Mouse (Mus musculus): ENCODE measurements at regions not wholly inside any gene's neighbourhood (a gene's known extent, or its start where the extent isn't known, plus 50 kb on each side); places are given as distances from the start of the nearest gene placed in this dataset.

DNA sequence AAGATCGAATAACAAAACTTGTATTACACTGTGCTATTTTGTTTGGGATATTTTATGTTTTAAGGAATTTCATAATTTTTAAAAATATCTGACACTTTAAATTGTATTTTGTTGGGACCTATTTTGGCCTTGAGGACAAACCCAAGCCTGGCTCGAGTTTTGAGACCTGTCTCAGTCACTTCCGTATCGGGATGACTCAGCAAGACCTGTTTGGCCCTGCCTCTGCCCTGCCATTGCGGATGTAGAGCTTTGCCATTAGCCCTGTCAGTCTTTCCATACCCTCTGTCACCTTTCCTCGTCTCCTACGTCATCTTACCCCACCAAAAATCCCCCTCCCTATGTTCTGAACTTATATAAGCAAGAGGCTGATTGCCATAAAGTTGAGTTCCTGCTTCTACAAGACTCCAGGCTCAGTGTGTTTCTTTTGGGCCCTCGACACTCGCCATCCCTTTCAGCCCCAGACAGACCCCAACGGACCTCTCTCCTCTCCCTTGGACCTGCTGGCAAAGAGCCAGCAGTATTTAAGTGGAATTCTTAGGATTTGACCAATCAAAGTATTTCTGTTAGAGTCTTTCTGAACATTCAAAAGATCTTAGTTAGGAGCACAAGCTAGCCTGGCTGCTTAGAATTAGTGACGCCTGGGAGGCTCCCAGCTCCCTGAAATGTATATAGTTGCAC lies 113.3 kb downstream of the Fam161a start:
- Histone ChIP-seq H3K36me3 (ENCODE audit: insufficient read depth, low read length) (peaks cover 5% of the 10 kb centered on the region), H3K4me3 (replicated peaks; ENCODE audit: low read length) (no peak overlapping the region), H3K27me3 (ENCODE audit: insufficient read depth, low read length) (no peaks in the 10 kb centered on the region), H3K4me1 (replicated peaks; ENCODE audit: low read depth, low read length) (peaks cover 21% of the 10 kb centered on the region), H3K9me3 (ENCODE audit: low read length) (peaks cover 15% of the 10 kb centered on the region)
- no peak for TF ChIP-seq POU5F1 (IDR thresholded peaks at IDR 0.05; ENCODE audit: borderline replicate concordance, low read length)
- no peak for TF ChIP-seq NANOG (IDR thresholded peaks at IDR 0.05; ENCODE audit: borderline replicate concordance, low read length)
- TF ChIP-seq CTCF (conservative IDR thresholded peaks at IDR 0.05; ENCODE audit: low read length): no peak

DNA sequence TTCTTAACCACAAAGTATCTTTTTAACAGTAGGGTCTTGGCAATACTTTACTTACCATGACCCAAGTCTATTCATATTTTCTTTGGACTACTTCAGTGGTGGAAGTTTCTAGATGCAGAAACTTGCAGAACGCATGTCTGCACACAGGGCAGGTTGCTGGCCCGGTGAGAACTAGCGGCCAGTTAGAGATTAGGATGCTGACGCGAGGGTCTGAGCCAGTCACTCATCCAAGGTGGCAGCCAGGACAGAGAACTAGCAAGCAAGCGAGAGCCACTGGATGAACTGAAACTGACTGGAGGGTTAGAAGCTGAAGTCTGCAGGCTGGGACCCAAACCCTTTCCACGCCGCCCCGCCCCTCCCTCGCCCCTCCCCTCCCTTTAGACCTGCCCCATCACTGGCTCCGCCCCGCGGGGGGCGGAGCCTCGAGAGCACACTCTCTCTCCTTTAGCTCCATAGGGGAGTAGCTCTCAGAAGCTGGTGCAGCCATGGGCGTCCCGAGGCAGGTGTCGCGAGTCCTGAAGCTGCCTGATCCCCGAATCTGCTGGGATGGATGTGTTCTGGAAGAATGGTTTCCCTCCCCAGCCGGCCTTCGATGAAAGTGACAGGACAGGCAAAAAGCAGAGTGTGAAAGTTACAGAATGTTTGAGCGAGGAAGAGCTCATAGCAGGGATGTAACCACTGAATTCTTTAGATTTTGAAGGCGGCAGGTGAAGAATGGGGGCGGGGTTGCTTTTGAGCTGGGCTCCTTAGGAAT lies 117.0 kb downstream of the Fam161a start:
- TF ChIP-seq CTCF (conservative IDR thresholded peaks at IDR 0.05; ENCODE audit: low read length) (no peak), POU5F1 (IDR thresholded peaks at IDR 0.05; ENCODE audit: borderline replicate concordance, low read length) (no peak), NANOG (IDR thresholded peaks at IDR 0.05; ENCODE audit: borderline replicate concordance, low read length) (no peak)
- Histone ChIP-seq H3K36me3 (ENCODE audit: insufficient read depth, low read length) (peaks cover 5% of the 10 kb centered on the region), H3K9me3 (ENCODE audit: low read length) (peaks cover 9% of the 10 kb centered on the region), H3K4me3 (replicated peaks; ENCODE audit: low read length) (peak overlapping the region; percentile 70), H3K4me1 (replicated peaks; ENCODE audit: low read depth, low read length) (peaks cover 21% of the 10 kb centered on the region), H3K27me3 (ENCODE audit: insufficient read depth, low read length) (no peaks in the 10 kb centered on the region)

DNA sequence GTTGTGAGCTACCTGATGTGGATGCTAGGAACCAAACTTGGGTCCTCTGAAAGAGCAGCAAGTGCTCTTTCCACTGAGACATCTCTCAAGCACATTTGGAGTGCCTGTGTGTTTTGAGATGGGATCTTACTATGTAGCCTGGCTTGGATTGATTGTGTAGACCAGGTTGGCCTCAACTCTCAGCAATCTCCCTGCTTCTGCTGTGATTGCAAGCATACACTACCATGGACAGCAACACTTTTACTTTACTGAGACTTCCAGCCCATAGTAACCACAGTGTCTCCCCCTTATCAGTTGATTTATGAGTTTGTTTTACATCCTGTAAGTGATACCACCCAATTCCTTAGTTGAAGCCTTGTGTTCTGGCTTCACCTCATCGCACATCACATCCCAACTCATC lies 123.8 kb downstream of the Fam161a start:
- no peak for TF ChIP-seq NANOG (IDR thresholded peaks at IDR 0.05; ENCODE audit: borderline replicate concordance, low read length)
- no peak for TF ChIP-seq POU5F1 (IDR thresholded peaks at IDR 0.05; ENCODE audit: borderline replicate concordance, low read length)
- no peak for TF ChIP-seq CTCF (conservative IDR thresholded peaks at IDR 0.05; ENCODE audit: low read length)
- Histone ChIP-seq H3K27me3 (ENCODE audit: insufficient read depth, low read length) (peaks cover 2% of the 10 kb centered on the region; the same call in 1 of the 2 replicates), H3K4me3 (replicated peaks; ENCODE audit: low read length) (no peak overlapping the region), H3K4me1 (replicated peaks; ENCODE audit: low read depth, low read length) (no peaks in the 10 kb centered on the region), H3K9me3 (ENCODE audit: low read length) (no peaks in the 10 kb centered on the region), H3K36me3 (ENCODE audit: insufficient read depth, low read length) (no peaks in the 10 kb centered on the region)

DNA sequence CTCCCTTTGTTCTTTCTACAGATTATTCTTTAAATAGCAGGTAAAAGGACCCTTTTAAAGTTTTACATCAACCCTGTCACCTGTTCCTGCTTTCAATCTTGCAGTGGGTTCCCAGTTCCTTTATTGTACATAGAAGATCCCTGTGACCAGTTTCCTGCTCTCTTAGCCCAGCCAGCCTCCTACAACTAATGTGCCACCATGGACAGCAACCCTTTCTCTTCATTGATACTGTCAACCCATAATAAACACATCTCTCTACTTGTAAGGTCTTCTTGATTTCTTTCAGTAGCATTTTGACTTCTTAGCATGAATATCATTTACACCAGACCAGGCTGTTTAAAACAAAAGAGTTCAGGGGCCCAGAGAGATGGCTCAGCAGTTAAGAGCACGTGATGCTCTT lies 124.2 kb upstream of the Xpo1 start:
- Histone ChIP-seq H3K36me3 (ENCODE audit: insufficient read depth, low read length) (no peaks in the 10 kb centered on the region), H3K4me3 (replicated peaks; ENCODE audit: low read length) (no peak overlapping the region), H3K9me3 (ENCODE audit: low read length) (no peaks in the 10 kb centered on the region), H3K4me1 (replicated peaks; ENCODE audit: low read depth, low read length) (no peaks in the 10 kb centered on the region), H3K27me3 (ENCODE audit: insufficient read depth, low read length) (peaks cover 2% of the 10 kb centered on the region; the same call in 1 of the 2 replicates)
- no peak for TF ChIP-seq POU5F1 (IDR thresholded peaks at IDR 0.05; ENCODE audit: borderline replicate concordance, low read length)
- TF ChIP-seq NANOG (IDR thresholded peaks at IDR 0.05; ENCODE audit: borderline replicate concordance, low read length): no peak
- TF ChIP-seq CTCF (conservative IDR thresholded peaks at IDR 0.05; ENCODE audit: low read length): no peak

DNA sequence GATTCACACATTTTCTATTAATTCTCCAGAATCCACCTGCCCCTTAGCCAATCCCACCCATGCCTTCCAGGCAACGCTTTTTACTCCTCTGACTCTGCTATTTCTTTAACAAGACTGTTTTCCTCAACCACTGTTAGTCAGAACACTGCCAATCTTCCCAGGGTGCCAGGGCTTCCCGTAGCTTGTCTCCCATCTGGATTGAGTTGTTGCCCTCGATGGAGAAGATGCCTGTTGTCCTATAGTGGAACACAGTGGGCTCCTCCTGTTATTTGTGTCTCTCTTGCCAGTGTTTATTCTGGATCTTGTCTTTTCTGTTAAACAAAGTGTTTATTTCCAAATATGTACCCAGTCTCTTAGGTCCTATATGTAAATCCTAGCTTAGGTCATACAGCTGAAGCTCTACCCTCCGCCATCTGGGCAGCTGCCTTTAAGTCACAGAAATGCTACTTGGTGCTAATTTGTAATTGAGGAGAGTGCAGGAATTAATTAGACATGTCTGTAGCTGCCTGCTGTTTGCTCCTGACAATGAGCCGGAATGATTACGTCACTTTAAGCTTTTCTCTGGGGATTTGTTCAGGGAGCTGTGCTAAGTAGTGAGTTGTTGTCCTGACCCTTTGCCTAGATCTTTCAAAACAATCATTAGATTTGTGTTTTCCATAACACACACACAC lies 115.3 kb upstream of the Xpo1 start:
- Histone ChIP-seq H3K36me3 (ENCODE audit: insufficient read depth, low read length) (no peaks in the 10 kb centered on the region), H3K27me3 (ENCODE audit: insufficient read depth, low read length) (no peaks in the 10 kb centered on the region)
- TF ChIP-seq CTCF (conservative IDR thresholded peaks at IDR 0.05; ENCODE audit: low read length): no peak
- no peak for TF ChIP-seq NANOG (IDR thresholded peaks at IDR 0.05; ENCODE audit: borderline replicate concordance, low read length)
- no peak for TF ChIP-seq POU5F1 (IDR thresholded peaks at IDR 0.05; ENCODE audit: borderline replicate concordance, low read length)

DNA sequence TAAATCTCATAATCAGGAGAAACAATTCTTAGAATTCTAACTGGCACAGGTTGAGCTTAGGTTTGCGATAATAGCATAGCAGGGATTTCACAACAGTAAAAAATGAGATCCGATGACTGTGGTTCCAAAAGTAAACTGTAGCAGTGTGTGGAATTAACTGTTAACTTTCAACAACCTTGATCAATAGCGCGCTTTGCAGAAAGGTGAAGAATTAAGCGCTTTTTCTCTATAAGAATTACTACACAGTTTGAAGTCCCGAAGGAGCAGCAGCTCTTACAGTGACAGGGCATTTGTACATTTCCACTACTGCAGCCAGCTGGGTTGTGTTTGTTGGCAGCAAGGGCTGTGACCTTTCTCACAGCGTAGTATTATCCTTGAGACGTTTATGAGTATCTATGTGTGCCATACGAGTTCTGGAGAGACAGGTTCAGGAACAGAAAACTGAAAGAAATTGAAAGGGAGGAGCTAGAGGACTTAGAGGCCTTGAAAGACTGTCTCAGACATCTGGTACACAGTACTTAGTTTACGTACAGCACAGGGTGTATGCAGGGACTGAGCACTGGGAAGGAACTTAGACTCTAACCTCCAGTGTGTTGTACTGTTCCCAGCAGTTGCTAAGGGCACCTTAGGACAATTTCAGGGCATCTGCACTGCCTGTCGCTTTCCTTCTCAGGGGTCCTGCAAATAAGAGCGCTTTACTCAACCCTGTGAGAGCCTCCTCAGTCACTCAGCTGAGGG lies 114.6 kb upstream of the Xpo1 start:
- H3K9me3 ChIP-seq (ENCODE audit: low read length): no peaks in the 10 kb centered on the region
- H3K4me1 ChIP-seq (replicated peaks; ENCODE audit: low read depth, low read length): no peaks in the 10 kb centered on the region
- TF ChIP-seq CTCF (conservative IDR thresholded peaks at IDR 0.05; ENCODE audit: low read length): no peak
- TF ChIP-seq NANOG (IDR thresholded peaks at IDR 0.05; ENCODE audit: borderline replicate concordance, low read length): no peak
- no peaks in the 10 kb centered on the region for H3K36me3 ChIP-seq (ENCODE audit: insufficient read depth, low read length)
- no peak overlapping the region for H3K4me3 ChIP-seq (replicated peaks; ENCODE audit: low read length)
- no peaks in the 10 kb centered on the region for H3K27me3 ChIP-seq (ENCODE audit: insufficient read depth, low read length)

More for the DNA sequence above, 115.3 kb upstream of the Xpo1 start:
- no peaks in the 10 kb centered on the region for H3K4me1 ChIP-seq (replicated peaks; ENCODE audit: low read depth, low read length)
- H3K4me3 ChIP-seq (replicated peaks; ENCODE audit: low read length): no peak overlapping the region
- H3K9me3 ChIP-seq (ENCODE audit: low read length): no peaks in the 10 kb centered on the region

DNA sequence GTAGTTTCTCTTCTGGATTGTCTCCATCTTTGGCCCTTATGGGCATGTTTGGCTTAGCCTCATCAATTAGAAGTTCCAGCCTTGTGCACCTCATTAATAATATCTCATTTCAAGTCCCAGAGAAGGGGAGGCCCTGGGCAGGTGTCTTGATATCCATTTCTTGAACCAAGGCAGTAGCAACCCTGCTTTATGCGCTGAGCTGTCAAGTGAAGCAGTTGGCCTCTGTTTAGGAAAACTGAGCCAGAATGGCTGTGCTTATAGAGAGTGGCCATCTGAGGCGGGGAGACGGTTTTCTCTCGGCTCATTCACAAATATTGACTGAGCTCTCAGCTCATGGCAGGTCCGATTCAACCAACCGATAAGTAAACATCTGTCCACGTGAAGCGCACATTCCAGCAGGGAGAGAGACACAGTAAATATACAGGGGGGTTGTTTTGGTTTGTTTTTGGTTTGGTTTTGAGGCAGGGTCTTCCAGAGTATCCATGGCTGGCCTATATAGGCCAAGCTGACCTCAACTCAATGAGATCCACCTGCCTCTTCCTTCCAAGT lies 107.7 kb upstream of the Xpo1 start:
- Histone ChIP-seq H3K4me3 (replicated peaks; ENCODE audit: low read length) (no peak overlapping the region), H3K9me3 (ENCODE audit: low read length) (no peaks in the 10 kb centered on the region)

More for the DNA sequence above, 107.7 kb upstream of the Xpo1 start:
- Histone ChIP-seq H3K36me3 (ENCODE audit: insufficient read depth, low read length) (no peaks in the 10 kb centered on the region), H3K27me3 (ENCODE audit: insufficient read depth, low read length) (no peaks in the 10 kb centered on the region), H3K4me1 (replicated peaks; ENCODE audit: low read depth, low read length) (no peaks in the 10 kb centered on the region)
- TF ChIP-seq POU5F1 (IDR thresholded peaks at IDR 0.05; ENCODE audit: borderline replicate concordance, low read length) (no peak), CTCF (conservative IDR thresholded peaks at IDR 0.05; ENCODE audit: low read length) (no peak), NANOG (IDR thresholded peaks at IDR 0.05; ENCODE audit: borderline replicate concordance, low read length) (no peak)
